ENCODE assay signal across 8 mouse cellular contexts in the genomic region with DNA sequence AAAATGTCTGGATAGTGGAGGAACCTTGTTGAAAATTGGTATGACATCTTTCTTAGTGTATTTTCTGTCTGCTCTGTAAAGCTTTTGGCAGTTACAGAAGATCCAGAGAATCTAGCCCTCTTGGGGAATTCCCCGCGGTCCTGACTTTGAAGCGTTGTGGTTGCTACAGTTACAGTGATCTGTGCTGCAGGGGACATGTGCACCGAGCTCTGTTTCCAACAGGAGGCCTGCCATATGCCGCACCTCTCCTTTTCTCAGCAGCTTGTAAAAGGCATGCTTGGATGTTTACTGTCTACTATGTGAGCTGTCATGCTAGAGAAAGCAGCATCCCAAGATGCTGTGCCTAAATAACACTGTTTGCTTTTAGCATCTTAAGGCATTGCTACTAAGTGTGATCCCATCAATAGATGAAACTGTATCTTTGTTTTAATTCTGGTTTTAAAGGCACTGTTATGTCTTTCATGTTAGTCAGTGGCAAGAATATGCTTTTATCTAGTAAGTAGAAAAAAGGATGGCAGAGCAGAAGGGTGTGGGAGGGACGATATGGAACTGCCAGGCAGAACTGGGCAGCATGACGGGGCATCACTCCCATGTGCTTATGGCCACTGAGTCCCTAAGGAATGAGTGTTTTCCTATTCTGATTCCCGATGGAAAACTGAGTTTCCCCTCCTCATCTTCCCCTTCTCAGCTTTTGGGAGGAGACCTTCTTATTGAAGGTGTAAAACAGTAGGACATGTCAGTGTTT. TPM values are rescaled to one million over a fixed set of nuclear protein-coding genes. Genes with fewer than 3 reads are reported as not detected.
DNase-seq lines count a peak whose midpoint lies in the region; ATAC-seq and TF ChIP-seq lines count a peak whose summit lies in the region.

No protein-coding gene starts in this region.

- ATAC-seq in lung, embryonic 14.5 days (ENCODE audit: insufficient read depth): no peak
- peak; percentile 37; the same call in 1 of the 2 replicates for ATAC-seq in hindbrain, embryonic 14.5 days (ENCODE audit: low FRiP score)
- 0 out of 2 replicates have a peak, but pooled peaks have one; percentile 47 for ATAC-seq in limb, embryonic 14.5 days (ENCODE audit: low FRiP score, low read depth)

- H3K27ac ChIP-seq in lung, embryonic 14.5 days (ENCODE audit: low read depth): no peak overlapping the region
- H3K27ac ChIP-seq in cerebellum, adult 2 months (ENCODE audit: insufficient read depth, low read length): no peak overlapping the region; the same call in 1 of the 2 replicates
- H3K27ac ChIP-seq in hindbrain, embryonic 14.5 days: peak overlapping the region; percentile 21; the same call in 1 of the 2 replicates
- no peak overlapping the region for H3K27ac ChIP-seq in limb, embryonic 14.5 days (replicated peaks; ENCODE audit: low read depth, low read length)

- no peak overlapping the region for H3K4me3 ChIP-seq in lung, embryonic 14.5 days (ENCODE audit: low read depth, low read length)
- no peak overlapping the region for H3K4me3 ChIP-seq in cerebellum, adult 2 months (replicated peaks; ENCODE audit: insufficient read depth, low read depth, low read length)
- no peak overlapping the region for H3K4me3 ChIP-seq in hindbrain, embryonic 14.5 days (replicated peaks; ENCODE audit: low read length)
- H3K4me3 ChIP-seq in limb, embryonic 14.5 days (replicated peaks; ENCODE audit: low read length): no peak overlapping the region

- H3K9ac ChIP-seq in lung, embryonic 14.5 days: no peak overlapping the region
- H3K9ac ChIP-seq in hindbrain, embryonic 14.5 days: no peak overlapping the region
- no peak overlapping the region for H3K9ac ChIP-seq in limb, embryonic 14.5 days (ENCODE audit: low read depth, low read length, severe bottlenecking)

- no peak for TF ChIP-seq POLR2A in cerebellum, adult 2 months (IDR thresholded peaks at IDR 0.05; ENCODE audit: borderline replicate concordance, insufficient read depth, low read length)
- no peak for TF ChIP-seq POLR2A in limb, embryonic 14.5 days (IDR thresholded peaks at IDR 0.05; ENCODE audit: borderline replicate concordance, extremely low read depth, insufficient read depth, insufficient read length)

- TF ChIP-seq CTCF in lung, embryonic 14.5 days (IDR thresholded peaks at IDR 0.05; ENCODE audit: low read depth): no peak
- TF ChIP-seq CTCF in cerebellum, adult 2 months (IDR thresholded peaks at IDR 0.05; ENCODE audit: borderline replicate concordance, insufficient read depth, low read depth, low read length): peak; percentile 21; the same call in 1 of the 2 replicates

- H3K36me3 ChIP-seq in lung, embryonic 14.5 days (ENCODE audit: insufficient read depth): no peaks in the 10 kb centered on the region
- H3K36me3 ChIP-seq in hindbrain, embryonic 14.5 days (replicated peaks; ENCODE audit: control insufficient read depth, insufficient read depth): no peaks in the 10 kb centered on the region
- H3K36me3 ChIP-seq in limb, embryonic 14.5 days (ENCODE audit: control insufficient read depth, insufficient read depth, low read length): no peaks in the 10 kb centered on the region

- no peak overlapping the region for H3K4me2 ChIP-seq in lung, embryonic 14.5 days
- H3K4me2 ChIP-seq in hindbrain, embryonic 14.5 days (replicated peaks): no peak overlapping the region
- H3K4me2 ChIP-seq in limb, embryonic 14.5 days (replicated peaks; ENCODE audit: low read depth, low read length, severe bottlenecking): no peak overlapping the region

- H3K27me3 ChIP-seq in lung, embryonic 14.5 days (ENCODE audit: insufficient read depth, low read length): no peaks in the 10 kb centered on the region
- no peaks in the 10 kb centered on the region for H3K27me3 ChIP-seq in cerebellum, adult 2 months (ENCODE audit: control insufficient read depth, insufficient read depth, low read length)
- no peaks in the 10 kb centered on the region for H3K27me3 ChIP-seq in hindbrain, embryonic 14.5 days (ENCODE audit: control insufficient read depth, insufficient read depth, low read length)
- no peaks in the 10 kb centered on the region for H3K27me3 ChIP-seq in limb, embryonic 14.5 days (ENCODE audit: control insufficient read depth, insufficient read depth, low read length)

- DNase-seq in lung, embryonic 14.5 days: peak; percentile 23
- DNase-seq in lung, postnatal 14 days: no peak
- peak; percentile 62 to 76 for DNase-seq in cerebellum, adult 2 months
- peak; percentile 62 for DNase-seq in hindbrain, embryonic 14.5 days (ENCODE audit: low spot score)
- peak; percentile 65 for DNase-seq in limb, embryonic 14.5 days (ENCODE audit: low spot score)
- peak; percentile 14 to 44 for DNase-seq in thymus, postnatal 36 days
- DNase-seq in spleen, postnatal 14 days (ENCODE audit: low spot score in 2 of 2): no peak
- DNase-seq in urinary bladder, adult 18-20 months (ENCODE audit: low spot score in 2 of 2): no peak

- H3K4me1 ChIP-seq in lung, embryonic 14.5 days (ENCODE audit: insufficient read depth): no peaks in the 10 kb centered on the region; the same call in 1 of the 2 replicates
- H3K4me1 ChIP-seq in cerebellum, adult 2 months (ENCODE audit: control insufficient read depth, insufficient read depth, low read length): peaks cover 12% of the 10 kb centered on the region
- H3K4me1 ChIP-seq in hindbrain, embryonic 14.5 days (replicated peaks; ENCODE audit: control insufficient read depth, insufficient read depth, low read length): peaks cover 32% of the 10 kb centered on the region
- peaks cover 5% of the 10 kb centered on the region; the same call in 1 of the 2 replicates for H3K4me1 ChIP-seq in limb, embryonic 14.5 days (ENCODE audit: control insufficient read depth, insufficient read depth, low read length)

- H3K9me3 ChIP-seq in lung, embryonic 14.5 days (ENCODE audit: low read depth, low read length): no peaks in the 10 kb centered on the region
- no peaks in the 10 kb centered on the region for H3K9me3 ChIP-seq in hindbrain, embryonic 14.5 days (ENCODE audit: control insufficient read depth, low read length)
- H3K9me3 ChIP-seq in limb, embryonic 14.5 days (ENCODE audit: control insufficient read depth, low read length): no peaks in the 10 kb centered on the region

- WGBS in lung, embryonic 14.5 days: 61% methylated on average over 8 of the region's 8 CpGs
- 2% methylated on average over 8 of the region's 8 CpGs for WGBS in cerebellum, adult 2 months
- 21% methylated on average over 8 of the region's 8 CpGs for WGBS in hindbrain, embryonic 14.5 days
- 40% methylated on average over 8 of the region's 8 CpGs for WGBS in limb, embryonic 14.5 days

RNA-seq across cellular contexts. Expression of a gene that starts 57.6 kb away (rescaled TPM):
- polyA plus RNA-seq in lung, embryonic 14.5 days (2014; fragmentation: Nextera tagmentation; extraction: Ambion mirVana): 41.1 and 41.5 TPM in 2 replicates
- polyA plus RNA-seq in cerebellum, adult 2 months (2012; rRNA removed): 69.1 and 73.2 TPM in 2 replicates
- 44.4 and 46.8 TPM in 2 replicates for polyA plus RNA-seq in hindbrain, embryonic 14.5 days (2014; fragmentation: Nextera tagmentation; extraction: Ambion mirVana)
- 43.3 and 51.3 TPM in 2 replicates for polyA plus RNA-seq in limb, embryonic 14.5 days (2012; rRNA removed)
- polyA plus RNA-seq in limb, embryonic 14.5 days (2014; fragmentation: Nextera tagmentation; extraction: Ambion mirVana): 28.5 and 32.3 TPM in 2 replicates

Comparison
In these comparisons a context has a peak if more than half of its experiments do, and no peak if none do; other contexts are left out.
1. DNase-seq: peak in lung, embryonic 14.5 days (single experiment), cerebellum, adult 2 months (2 of 2), hindbrain, embryonic 14.5 days (single experiment), limb, embryonic 14.5 days (single experiment) and thymus, postnatal 36 days (2 of 2); none in lung, postnatal 14 days (single experiment), spleen, postnatal 14 days (0 of 2) and urinary bladder, adult 18-20 months (0 of 2).